Mouse (Mus musculus): Measurements from ENCODE around the gene Upk3a.
"Not testable (repeated sequence)": the region's sequence is repeated elsewhere in the genome, so short reads cannot be mapped to it uniquely, and the experiment has no call there.

Gene Upk3a

GRCm38 (mm10) chr15:85000984-85001982 is 15.7 kb upstream of the Upk3a start:
- peak in 1 of 2 experiments; percentile 76 for DNase-seq (ENCODE audit: low spot score in 2 of 2)

GRCm38 (mm10) chr15:85009666-85010065 is 7.3 kb upstream of the Upk3a start:
- DNase-seq (ENCODE audit: low spot score in 2 of 2): no peak

GRCm38 (mm10) chr15:85011895-85012661 is 4.9 kb upstream of the Upk3a start:
- DNase-seq (ENCODE audit: low spot score in 2 of 2): no peak

GRCm38 (mm10) chr15:85012662-85013054 is 4.3 kb upstream of the Upk3a start:
- DNase-seq (ENCODE audit: low spot score in 2 of 2): no peak

- DNase-seq (ENCODE audit: low spot score in 2 of 2): peak; percentile 32 to 57
Measured at GRCm38 (mm10) chr15:85015771-85016170, 1.2 kb upstream of the Upk3a start.

- no peak for DNase-seq (ENCODE audit: low spot score in 2 of 2)
Measured at GRCm38 (mm10) chr15:85022211-85022610, 5.3 kb downstream of the Upk3a start.

GRCm38 (mm10) chr15:85026197-85026596 is 9.3 kb downstream of the Upk3a start:
- no peak for DNase-seq (ENCODE audit: low spot score in 2 of 2)

GRCm38 (mm10) chr15:85027740-85028139 is 10.8 kb downstream of the Upk3a start:
- DNase-seq (ENCODE audit: low spot score in 2 of 2): no peak

GRCm38 (mm10) chr15:85028648-85029047 is 11.7 kb downstream of the Upk3a start, which contains the start of gene Fam118a:
TSS of gene Fam118a (plus strand) at chr15:85028948.
- DNase-seq (ENCODE audit: low spot score in 2 of 2): not testable (repeated sequence)

GRCm38 (mm10) chr15:85030643-85031042 is 13.7 kb downstream of the Upk3a start:
- DNase-seq (ENCODE audit: low spot score in 2 of 2): not testable (repeated sequence)

GRCm38 (mm10) chr15:85031866-85032265 is 14.9 kb downstream of the Upk3a start:
- no peak for DNase-seq (ENCODE audit: low spot score in 2 of 2)

- DNase-seq (ENCODE audit: low spot score in 2 of 2): not testable (repeated sequence)
Measured at GRCm38 (mm10) chr15:85033916-85034315, 17.0 kb downstream of the Upk3a start.

GRCm38 (mm10) chr15:85036566-85037342 is 19.8 kb downstream of the Upk3a start:
- DNase-seq (ENCODE audit: low spot score in 2 of 2): peak; percentile 97 to 98

GRCm38 (mm10) chr15:85037343-85037690 is 20.4 kb downstream of the Upk3a start:
- DNase-seq (ENCODE audit: low spot score in 2 of 2): no peak

GRCm38 (mm10) chr15:85041546-85042225 is 24.7 kb downstream of the Upk3a start:
- no peak for DNase-seq (ENCODE audit: low spot score in 2 of 2)

GRCm38 (mm10) chr15:85042361-85042954 is 25.5 kb downstream of the Upk3a start:
- peak; percentile 67 to 76 for DNase-seq (ENCODE audit: low spot score in 2 of 2)

GRCm38 (mm10) chr15:85043116-85043515 is 26.2 kb downstream of the Upk3a start:
- no peak for DNase-seq (ENCODE audit: low spot score in 2 of 2)

GRCm38 (mm10) chr15:85043761-85044160 is 26.8 kb downstream of the Upk3a start:
- DNase-seq (ENCODE audit: low spot score in 2 of 2): no peak

- DNase-seq (ENCODE audit: low spot score in 2 of 2): no peak
Measured at GRCm38 (mm10) chr15:85046230-85046950, 29.4 kb downstream of the Upk3a start.

GRCm38 (mm10) chr15:85047865-85048264 is 30.9 kb downstream of the Upk3a start:
- no peak for DNase-seq (ENCODE audit: low spot score in 2 of 2)

Measured in frontal cortex, postnatal 10 days (tissue).